Mouse (Mus musculus): ENCODE data around the gene Itga3.

DNA sequence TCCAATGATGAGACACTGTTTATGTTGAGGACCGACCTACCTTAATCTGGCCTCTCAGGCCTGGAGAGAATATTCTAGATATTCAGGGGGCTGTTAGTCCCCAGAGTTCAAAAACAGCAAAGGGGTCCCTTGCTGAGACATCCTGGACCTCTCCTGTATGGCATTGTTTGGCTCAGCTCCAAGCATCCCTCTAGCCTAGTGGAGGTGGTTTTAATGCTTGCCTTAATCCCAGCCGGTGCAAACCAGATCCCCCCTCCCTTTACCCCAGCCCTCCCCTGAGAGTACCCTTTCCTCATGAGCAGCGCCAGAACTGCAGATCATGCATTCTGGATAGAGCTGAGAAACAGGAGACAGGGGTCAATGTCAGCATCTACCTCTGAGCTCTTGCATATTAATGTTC is 64.1 kb downstream of the Itga3 start:
- TF ChIP-seq CTCF (conservative IDR thresholded peaks at IDR 0.05 in 1 of 2, IDR thresholded peaks at IDR 0.05 in 1 of 2; ENCODE audit: low read depth in 2 of 2, low read length in 2 of 2), result no peak
- TF ChIP-seq JUND (conservative IDR thresholded peaks at IDR 0.05; ENCODE audit: low read depth, low read length), result no peak
- no peak for TF ChIP-seq USF1 (IDR thresholded peaks at IDR 0.05; ENCODE audit: low read depth, low read length)
- no peak for TF ChIP-seq MAX (IDR thresholded peaks at IDR 0.05; ENCODE audit: low read length)
- TF ChIP-seq CHD2 (IDR thresholded peaks at IDR 0.05; ENCODE audit: low read length), result no peak
- no peak for TF ChIP-seq MAFK (IDR thresholded peaks at IDR 0.05; ENCODE audit: insufficient replicate concordance, low read length)
- no peak for TF ChIP-seq NRF1 (IDR thresholded peaks at IDR 0.05; ENCODE audit: low read depth, low read length)
- TF ChIP-seq RAD21 (IDR thresholded peaks at IDR 0.05; ENCODE audit: low read depth, low read length), result no peak
- TF ChIP-seq POLR2A (IDR thresholded peaks at IDR 0.05; ENCODE audit: low read depth, low read length), result no peak
- no peak for TF ChIP-seq ZKSCAN1 (IDR thresholded peaks at IDR 0.05; ENCODE audit: borderline replicate concordance, low read depth, low read length)
- no peak for TF ChIP-seq ZNF384 (IDR thresholded peaks at IDR 0.05; ENCODE audit: low read depth, low read length)
- no peak for TF ChIP-seq UBTF (IDR thresholded peaks at IDR 0.05; ENCODE audit: low read depth, low read length)
- TF ChIP-seq HCFC1 (IDR thresholded peaks at IDR 0.05; ENCODE audit: low read depth, low read length), result no peak

All from CH12.LX (cell line).